Mouse (Mus musculus) brown adipose tissue, adult 24 weeks (tissue): ENCODE data around the gene Atp1b3. TPM values are rescaled to one million over a fixed set of nuclear protein-coding genes. Genes with fewer than 3 reads are reported as not detected.
A peak's percentile ranks its signal among the peaks of the same experiment; 100 is the strongest.

Experiments
- H3K27ac ChIP-seq: fragments of 200-500 bp; replicated peaks from 2 replicates; pipeline ENCODE4 v1.5.1; 2012; ENCODE audit warnings: low read depth, mild to moderate bottlenecking, low read length
- H3K4me1 ChIP-seq: fragments of 200-500 bp; 2 replicates; pipeline ENCODE4 v1.6.1; 2012; ENCODE audit warnings: low read length, mixed read lengths; ENCODE audit not compliant: control insufficient read depth, insufficient read depth, insufficient read length
- H3K4me3 ChIP-seq: fragments of 200-500 bp; 2 replicates; pipeline ENCODE4 v1.5.1; 2012; ENCODE audit warnings: low read depth, mild to moderate bottlenecking, low read length, moderate library complexity; ENCODE audit not compliant: insufficient read depth
- polyA plus RNA-seq: library from polyadenylated mRNA; stranded (reverse); fragments of >200 nt; gene quantifications from 2 replicates; pipeline ENCODE4 v1.2.4, GENCODE M21; 2012; ENCODE audit not compliant: missing spikeins, insufficient read depth, insufficient read length

The Atp1b3 gene
- polyA plus RNA-seq, 1 experiment = 158 TPM

DNA sequence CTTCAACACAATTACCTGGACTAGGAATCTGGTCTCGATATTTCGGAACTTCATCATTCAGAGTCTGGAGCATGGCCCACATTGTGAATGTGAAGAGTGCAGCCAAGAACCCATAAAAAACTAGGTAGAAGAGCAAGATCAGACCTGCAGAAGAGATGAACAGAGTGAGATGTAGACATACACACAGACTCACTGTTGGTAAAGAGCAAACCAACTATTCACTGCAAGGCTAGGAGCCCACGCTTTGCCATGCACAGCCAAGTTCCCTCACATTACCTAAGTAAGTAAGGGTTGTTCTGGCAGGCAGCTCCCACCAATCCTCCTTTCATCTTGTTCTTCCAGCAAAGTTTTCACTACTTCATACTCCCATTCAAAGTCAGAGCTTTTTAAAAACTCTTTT is 18.5 kb downstream of the Atp1b3 start:
- Histone ChIP-seq H3K4me1 (no peaks in the 10 kb centered on the region), H3K27ac (no peak overlapping the region)

DNA sequence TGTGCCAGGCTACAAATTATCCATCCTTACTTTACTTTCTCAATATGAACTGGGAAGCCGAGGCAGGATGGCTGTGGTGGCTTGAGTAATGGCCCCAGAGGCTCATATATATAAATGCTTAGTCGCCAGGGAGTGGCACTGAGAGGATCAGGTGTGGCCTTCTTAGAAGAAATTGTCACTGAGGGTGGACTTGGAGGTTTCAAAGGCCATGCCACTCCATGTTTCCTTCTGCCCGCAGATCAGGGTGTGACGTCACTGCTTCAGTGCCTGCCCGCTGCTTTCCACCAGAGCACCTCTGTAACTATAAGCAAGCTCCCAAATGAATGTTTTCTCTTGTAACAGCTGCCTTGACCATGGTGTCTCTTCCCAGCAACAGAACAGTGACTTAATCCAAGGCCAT is 33.1 kb downstream of the Atp1b3 start:
- no peak overlapping the region for H3K4me3 ChIP-seq
- H3K4me1 ChIP-seq = peaks cover 4% of the 10 kb centered on the region
- no peak overlapping the region for H3K27ac ChIP-seq

More for the DNA sequence above, 18.5 kb downstream of the Atp1b3 start:
- H3K4me3 ChIP-seq = no peak overlapping the region

DNA sequence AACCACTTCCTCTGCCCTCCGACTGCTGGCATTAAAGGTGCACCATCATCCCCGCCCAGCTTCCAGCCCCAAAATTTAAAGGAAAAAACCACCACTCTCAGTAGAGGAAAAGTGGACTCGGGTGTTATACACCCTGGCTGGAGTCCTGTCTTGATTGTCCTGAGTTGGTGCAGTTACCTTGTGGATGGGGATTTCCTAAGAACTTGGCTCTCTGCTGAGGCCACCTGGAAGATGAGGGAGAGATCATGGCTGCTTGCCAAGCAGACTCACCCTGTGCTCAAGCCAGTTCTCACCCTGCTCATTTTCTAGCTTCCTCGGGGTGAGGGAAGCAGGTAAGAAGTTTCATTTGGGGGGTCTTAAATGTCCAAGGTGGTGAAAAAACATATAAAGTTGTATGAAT is 36.0 kb downstream of the Atp1b3 start:
- no peak overlapping the region for H3K4me3 ChIP-seq

DNA sequence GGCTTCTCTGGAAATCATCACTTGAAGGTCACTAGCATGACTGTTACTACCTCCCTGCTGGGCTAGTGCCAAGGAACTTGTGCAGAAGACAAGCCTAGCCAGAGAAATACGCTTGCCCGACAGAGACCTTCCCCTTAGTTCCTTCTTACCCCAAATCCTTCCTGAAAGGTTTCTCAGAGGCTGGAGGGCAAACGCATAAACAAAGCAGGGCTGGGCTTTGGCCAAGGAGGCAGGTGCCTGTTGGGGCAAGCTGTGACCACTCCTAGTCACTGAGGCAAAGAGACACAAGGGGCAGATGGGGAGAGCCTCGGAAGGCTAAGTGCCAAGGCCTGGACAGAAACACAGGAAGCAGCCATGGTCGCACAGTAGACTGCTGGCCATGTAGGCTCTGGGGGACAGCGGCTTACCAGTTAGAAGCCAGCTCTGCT is 37.7 kb downstream of the Atp1b3 start:
- Histone ChIP-seq H3K4me3 (no peak overlapping the region), H3K27ac (no peak overlapping the region), H3K4me1 (peaks cover 4% of the 10 kb centered on the region)

More for the DNA sequence above, 36.0 kb downstream of the Atp1b3 start:
- H3K4me1 ChIP-seq = peaks cover 4% of the 10 kb centered on the region
- no peak overlapping the region for H3K27ac ChIP-seq

DNA sequence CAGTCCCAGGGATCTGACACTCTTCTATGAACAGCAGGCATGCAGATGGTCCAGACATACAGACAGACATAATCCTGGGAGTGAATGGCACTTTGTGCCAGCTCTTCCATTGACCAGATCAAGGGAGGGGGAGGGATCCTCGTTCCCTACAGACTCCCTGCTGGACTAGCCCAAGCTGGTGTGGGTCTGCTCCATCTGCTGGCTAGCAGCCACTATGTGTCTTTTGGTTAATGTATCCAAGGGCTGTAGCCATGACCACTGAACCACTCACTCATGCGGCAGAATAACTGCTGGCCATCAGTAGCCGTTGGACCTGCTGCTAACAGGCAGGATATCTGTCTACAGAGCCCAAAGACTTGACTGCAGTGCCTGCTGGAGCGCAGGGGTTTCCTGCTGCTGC is 39.7 kb downstream of the Atp1b3 start:
- peaks cover 4% of the 10 kb centered on the region for H3K4me1 ChIP-seq
- no peak overlapping the region for H3K4me3 ChIP-seq
- no peak overlapping the region for H3K27ac ChIP-seq

DNA sequence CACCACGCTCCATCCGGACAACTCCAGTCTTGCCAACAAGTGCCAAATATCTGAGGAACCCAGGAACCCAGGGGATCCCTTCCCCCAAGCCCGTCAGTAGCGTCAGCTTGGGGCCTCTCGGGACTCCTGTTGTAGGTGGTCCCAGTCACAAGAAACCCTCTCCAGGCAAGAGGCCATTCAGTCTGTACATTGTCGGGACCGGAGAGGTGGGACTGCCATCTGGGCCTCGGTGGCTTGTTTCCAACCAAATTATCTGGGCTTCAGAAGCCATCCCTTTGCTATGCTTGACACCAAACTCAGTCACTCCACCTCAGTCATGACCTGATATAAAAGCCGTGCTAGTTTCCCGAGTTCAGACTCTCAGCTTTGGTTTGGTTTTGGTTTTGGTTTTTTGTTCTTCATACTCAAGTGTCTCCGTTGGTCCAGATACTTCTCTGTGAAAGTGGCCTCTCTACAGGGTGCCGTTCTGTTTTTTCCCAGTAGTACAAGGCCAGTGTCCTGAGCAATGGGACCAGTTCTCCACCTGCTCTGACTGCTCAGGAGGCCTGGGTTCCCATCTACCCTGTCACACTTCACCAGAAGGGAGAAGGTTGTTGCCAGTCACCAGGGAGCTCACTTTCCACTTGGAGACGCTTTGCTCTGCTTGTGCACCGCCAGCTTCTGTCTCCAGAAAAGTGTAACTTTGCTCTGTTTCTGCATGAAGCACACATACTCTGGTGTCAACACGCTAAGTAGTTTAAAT is 41.7 kb downstream of the Atp1b3 start:
- H3K27ac ChIP-seq = no peak overlapping the region
- no peak overlapping the region for H3K4me3 ChIP-seq
- H3K4me1 ChIP-seq = peaks cover 4% of the 10 kb centered on the region

DNA sequence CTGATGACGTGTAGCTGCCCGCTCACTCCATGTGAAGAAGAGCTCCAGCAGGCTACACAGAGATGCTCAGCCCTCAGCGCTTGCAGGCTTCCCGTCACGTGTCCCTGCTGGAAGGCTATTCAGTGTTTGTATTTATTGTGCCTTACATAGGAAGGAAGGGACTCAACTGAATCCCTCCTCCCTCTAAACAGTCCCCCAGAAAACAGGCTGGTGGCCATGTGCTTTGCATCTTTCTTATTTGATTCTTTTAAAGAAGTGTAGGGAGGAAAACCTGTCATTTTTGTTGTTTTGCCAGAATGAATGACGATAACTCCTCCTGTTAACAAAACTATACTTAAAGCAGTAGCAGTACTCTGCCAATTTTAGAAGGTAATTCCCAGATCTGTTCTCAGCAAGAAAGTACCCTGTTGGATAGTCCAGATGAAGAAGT is 43.7 kb downstream of the Atp1b3 start:
- no peaks in the 10 kb centered on the region for H3K4me1 ChIP-seq
- H3K4me3 ChIP-seq = no peak overlapping the region
- H3K27ac ChIP-seq = no peak overlapping the region

DNA sequence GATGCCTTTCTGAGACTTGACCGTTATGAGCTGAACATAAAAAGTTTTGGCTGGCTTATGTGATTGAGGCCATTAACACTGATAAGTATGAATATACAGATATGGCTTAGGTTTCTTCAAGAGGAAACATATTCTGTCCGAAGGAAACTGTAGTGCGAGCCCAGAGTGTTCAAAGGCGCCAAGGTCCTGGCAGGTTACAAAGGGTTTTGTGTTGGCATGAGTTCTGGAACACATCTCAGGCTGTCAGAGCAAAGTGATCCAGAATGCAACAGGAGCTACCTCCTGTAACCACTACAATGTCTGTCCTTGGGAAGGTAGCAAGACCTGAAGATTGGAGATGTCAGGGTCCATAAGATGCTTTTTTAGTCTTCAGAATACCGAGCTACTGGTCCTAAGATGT is 44.9 kb downstream of the Atp1b3 start:
- H3K27ac ChIP-seq = no peak overlapping the region
- H3K4me1 ChIP-seq = no peaks in the 10 kb centered on the region
- H3K4me3 ChIP-seq = no peak overlapping the region

DNA sequence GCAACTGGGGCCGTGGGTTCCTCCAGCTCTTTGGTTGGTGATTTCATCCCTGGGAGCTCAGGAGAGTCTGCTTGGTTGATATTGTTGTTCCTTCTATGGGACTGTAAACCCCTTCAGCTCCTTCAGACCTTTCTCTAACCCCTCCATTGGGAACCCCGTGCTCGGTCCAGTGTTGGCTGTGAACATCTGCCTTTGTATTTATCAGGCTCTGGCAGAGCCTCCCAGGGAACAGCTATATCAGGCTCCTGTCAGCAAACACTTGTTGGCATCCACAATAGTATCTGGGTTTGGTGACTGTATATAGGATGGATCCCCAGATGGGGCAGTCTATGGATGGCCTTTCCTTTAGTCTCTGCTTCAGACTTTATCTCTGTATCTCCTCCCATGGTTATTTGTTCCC is 52.2 kb downstream of the Atp1b3 start:
- H3K27ac ChIP-seq = no peak overlapping the region
- H3K4me1 ChIP-seq = no peaks in the 10 kb centered on the region
- no peak overlapping the region for H3K4me3 ChIP-seq

DNA sequence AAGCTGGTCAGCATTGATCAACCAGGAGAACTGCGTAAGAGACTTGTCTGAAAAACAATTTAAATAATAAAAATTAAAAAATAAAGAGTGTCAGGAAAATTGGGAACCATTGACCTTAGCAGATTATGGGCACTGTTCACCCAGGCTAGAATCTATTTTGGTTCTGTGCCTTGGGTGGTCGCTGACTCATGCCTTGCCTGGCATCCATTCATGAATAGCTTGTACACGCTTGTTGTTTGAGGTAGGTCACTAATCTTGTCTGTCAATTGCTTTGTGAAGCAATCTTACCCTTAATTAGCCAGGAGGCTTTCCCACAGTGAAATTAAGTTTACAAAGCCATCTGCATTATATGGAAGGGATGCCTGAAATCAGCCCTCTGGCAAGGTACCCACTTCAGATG is 55.4 kb downstream of the Atp1b3 start:
- H3K4me1 ChIP-seq = no peaks in the 10 kb centered on the region
- no peak overlapping the region for H3K27ac ChIP-seq
- H3K4me3 ChIP-seq = no peak overlapping the region

DNA sequence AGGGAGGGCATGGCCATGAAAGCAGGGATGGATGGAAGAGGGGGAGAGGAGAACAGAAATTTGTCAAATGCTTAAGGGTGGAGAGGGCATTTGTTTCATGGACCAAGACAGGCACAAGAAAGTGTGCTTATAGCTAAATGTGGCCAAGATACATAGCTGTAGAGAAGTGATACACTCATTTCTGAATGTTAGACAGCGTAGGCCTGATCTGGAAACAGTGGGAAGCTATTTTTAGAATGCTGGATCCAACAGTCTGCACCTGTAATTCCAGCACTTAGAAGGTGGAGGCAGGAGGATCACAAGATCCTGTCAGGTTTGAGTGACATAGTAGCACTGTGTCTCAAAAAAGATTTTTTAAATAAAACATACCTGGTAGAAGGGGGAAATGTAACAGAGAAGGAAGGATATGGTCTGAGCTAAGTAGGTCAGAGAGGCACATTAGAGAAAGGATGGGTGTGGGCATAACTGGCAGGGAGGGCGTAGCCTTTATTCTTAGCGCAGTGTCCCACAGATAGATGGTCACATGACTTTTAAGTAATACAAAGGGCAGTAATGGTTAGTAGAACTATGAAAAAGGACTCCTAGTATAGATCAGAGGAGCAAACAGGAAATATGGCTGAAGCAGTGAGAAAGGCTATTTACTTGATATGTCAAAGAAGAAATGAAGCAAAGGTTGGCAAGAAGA is 64.8 kb downstream of the Atp1b3 start:
- Histone ChIP-seq H3K27ac (peak overlapping the region; percentile 11; the same call in 1 of the 2 replicates), H3K4me1 (no peaks in the 10 kb centered on the region)

DNA sequence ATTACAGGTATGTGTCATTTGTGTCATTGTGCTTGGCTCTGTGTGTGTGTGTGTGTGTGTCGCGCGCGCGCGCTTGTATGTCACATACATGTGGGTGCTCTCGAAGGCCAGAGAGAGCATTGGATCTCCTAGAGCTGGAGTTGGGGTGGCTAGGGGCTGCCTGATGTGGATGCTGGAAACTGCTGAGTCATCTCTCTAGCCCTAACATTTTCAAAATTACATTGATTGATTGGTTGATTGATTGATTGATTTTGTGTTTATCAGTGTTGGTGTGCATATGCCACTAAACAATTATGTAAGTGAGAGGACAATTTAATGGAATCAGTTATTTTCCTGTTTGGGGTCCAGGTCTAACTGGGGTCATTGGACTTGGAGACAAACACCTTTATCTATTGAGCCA is 72.1 kb downstream of the Atp1b3 start:
- H3K27ac ChIP-seq = no peak overlapping the region
- H3K4me1 ChIP-seq = no peaks in the 10 kb centered on the region
- H3K4me3 ChIP-seq = no peak overlapping the region

More for the DNA sequence above, 64.8 kb downstream of the Atp1b3 start:
- H3K4me3 ChIP-seq = no peak overlapping the region

DNA sequence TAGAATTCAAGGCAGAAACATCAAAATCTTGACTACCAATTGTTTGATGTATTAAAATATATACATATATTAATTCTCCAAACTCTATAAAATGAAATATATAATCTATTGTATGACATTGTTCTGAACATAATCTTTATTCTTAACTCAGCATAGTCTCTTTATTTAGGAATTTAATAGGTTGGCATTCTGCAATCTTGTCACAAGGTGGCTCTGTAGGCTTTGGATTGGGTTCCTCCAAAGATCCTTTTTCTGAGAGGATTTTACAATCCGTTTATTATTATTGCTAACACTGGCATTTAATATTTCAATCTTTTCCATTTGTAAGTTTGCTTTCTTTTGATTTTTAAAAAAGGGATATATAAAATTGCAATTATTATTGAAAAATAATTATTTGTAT is 79.3 kb downstream of the Atp1b3 start:
- H3K4me1 ChIP-seq = no peaks in the 10 kb centered on the region
- no peak overlapping the region for H3K4me3 ChIP-seq
- no peak overlapping the region for H3K27ac ChIP-seq
